Mouse (Mus musculus): Measurements from ENCODE around the gene Ssh2.

DNA sequence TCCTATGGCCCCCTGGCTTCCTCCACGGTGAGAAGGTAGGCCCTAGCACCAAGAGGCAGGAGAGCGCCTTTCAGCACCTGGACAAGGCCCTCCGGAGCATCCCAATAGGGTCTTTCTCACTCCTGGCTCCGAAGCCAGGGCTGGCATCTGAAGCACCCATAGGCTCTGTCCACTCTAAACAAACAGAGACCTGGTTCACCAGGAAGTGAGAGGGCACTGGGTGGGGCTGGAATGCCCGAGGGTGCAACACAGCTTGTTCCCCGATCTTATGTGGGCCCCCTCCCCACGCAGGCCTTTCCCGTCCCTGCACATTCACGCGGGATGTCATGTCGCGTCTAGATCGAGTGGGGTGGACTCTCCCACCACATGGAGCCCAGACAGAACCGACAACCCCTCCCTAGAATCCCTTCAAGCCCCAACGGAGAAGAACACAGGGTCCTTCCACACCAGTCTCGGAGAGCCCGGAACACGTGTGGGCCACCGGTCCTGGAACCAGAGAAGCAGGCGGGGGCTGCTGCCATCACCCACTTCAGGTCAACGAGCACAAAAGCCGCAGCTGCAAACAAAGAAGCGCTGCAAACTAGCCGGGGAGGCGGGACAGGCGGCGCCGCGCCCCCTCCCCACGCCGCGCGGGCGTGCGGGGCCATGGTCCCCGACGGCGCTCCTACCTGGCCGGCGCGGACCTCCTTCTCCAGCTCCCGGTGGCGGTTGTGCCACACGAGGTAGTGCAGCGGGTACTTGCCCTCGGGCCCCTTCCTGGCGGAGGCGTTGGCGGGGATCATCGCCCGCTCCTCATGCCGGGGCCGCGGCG, 272.9 kb downstream of the Ssh2 start:
- no peak for TF ChIP-seq POLR2A (IDR thresholded peaks at IDR 0.05; ENCODE audit: low read depth, low read length)
- no peak for TF ChIP-seq CTCF (IDR thresholded peaks at IDR 0.05; ENCODE audit: borderline replicate concordance, insufficient read depth, low read length)
